Mouse (Mus musculus) heart, postnatal 10 days (tissue): Measurements from ENCODE around the gene Pcsk6. TPM values are rescaled to one million over a fixed set of nuclear protein-coding genes. Genes with fewer than 3 reads are reported as not detected.
A peak's percentile ranks its signal among the peaks of the same experiment; 100 is the strongest.

Experiments used
- DNase-seq, 2 experiments: peaks; one replicate each; pipeline ENCODE4 v3.0.0; 2021
- intact Hi-C: fragments of 180-260 bp; cut with DNase I; formaldehyde crosslinking; loops from one replicate; pipeline ENCODE4 v1.15.1; 2025
- total RNA-seq, 2 experiments: library from RNA; stranded (reverse); gene quantifications; 2 replicates each; pipeline ENCODE4 v1.2.3; 2021

The Pcsk6 gene
- total RNA-seq, 2 experiments from 2014 or later = 75.5 to 83.3 TPM

GRCm38 (mm10) chr7:66046921-66047918 is 185.7 kb downstream of the Pcsk6 start:
- intact Hi-C loops = no loop called here
- no peak for DNase-seq

- no peak for DNase-seq
- intact Hi-C loops = no loop called here
Measured at GRCm38 (mm10) chr7:66047975-66048374, 186.4 kb downstream of the Pcsk6 start.

- intact Hi-C loops = no loop called here
Measured at GRCm38 (mm10) chr7:66048446-66049230, 187.1 kb downstream of the Pcsk6 start.

DNA sequence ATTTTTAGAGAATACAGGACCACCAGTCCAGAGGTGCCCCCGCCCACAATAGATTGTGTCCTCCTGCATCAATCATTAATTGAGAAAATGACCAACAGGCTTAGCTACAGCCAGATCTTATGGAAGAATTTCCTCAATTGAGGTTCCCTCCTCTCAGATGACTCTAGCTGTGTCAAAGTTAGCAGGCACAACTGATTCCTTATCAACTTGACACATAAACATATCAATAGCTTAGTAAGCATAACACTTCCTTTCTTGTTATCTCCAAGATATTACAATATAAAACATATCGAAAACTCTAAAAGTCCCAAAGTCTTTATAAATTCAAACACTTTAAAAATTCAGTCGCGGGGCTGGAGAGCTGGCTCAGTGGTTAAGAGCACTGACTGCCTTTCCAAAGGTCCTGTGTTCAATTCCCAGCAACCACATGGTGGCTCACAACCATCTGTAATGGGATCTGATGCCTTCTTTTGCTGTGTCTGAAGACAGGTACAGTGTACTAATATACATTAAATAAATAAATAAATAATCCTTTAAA is 192.5 kb downstream of the Pcsk6 start:
- intact Hi-C loops = no loop called here
- no peak for DNase-seq

More at GRCm38 (mm10) chr7:66048446-66049230, 187.1 kb downstream of the Pcsk6 start:
- no peak for DNase-seq

GRCm38 (mm10) chr7:66055356-66055755 is 193.8 kb downstream of the Pcsk6 start:
- intact Hi-C loops = loop anchor here (1.0 to 5.0 kb wide), 2 partner anchors 283 to 351 kb away; no protein-coding TSS in a partner anchor
- DNase-seq = peak in 1 of 2 experiments; percentile 57

GRCm38 (mm10) chr7:66058703-66059102 is 197.2 kb downstream of the Pcsk6 start, which contains the start of gene Snrpa1:
TSS of gene Snrpa1 (plus strand) at chr7:66059003.
- intact Hi-C loops = loop anchor here (5.0 kb wide), 1 partner anchor 286 kb away; no protein-coding TSS in a partner anchor
- no peak for DNase-seq

- peak; percentile 93 to 94 for DNase-seq
- intact Hi-C loops = no loop called here
Measured at GRCm38 (mm10) chr7:66060066-66060956, 198.8 kb downstream of the Pcsk6 start.

DNA sequence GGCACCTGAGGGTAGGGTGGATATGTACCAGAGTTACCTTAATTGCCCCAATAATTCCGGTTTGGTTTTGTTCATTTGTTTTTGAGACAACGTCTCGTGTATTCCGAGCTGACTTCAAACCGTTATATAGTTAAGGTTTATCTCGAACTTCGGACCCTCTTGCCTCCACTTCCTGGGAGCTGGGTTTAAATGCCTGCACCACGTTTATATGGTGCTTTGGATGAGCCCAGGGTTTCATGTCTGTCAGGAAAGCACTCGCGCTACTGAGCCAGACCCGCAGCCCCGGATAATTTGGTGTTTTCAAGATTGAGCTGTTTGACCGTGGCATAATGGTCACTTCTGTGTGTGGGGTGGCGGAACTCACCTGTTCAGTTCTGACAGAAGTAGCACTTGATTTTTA is 199.5 kb downstream of the Pcsk6 start:
- intact Hi-C loops = no loop called here

DNA sequence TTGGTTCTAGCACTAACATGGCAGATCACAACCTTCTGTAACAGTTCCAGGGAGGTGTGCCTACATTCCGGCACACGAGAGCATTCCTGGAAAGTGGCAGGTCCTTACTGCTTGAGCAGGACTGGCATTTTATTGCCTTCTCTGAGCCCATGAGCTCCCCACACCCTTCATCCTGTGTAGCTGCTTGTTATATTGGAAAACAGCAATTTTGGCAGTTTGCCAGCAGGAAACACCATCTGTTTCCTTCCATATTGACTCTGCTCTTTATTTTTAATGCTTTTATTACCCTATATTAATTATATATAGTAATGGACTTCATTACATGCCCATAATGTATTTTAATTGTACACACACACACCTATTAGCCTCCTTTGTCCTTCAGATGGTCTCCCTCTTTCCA is 214.9 kb downstream of the Pcsk6 start:
- intact Hi-C loops = no loop called here
- DNase-seq = peak in 1 of 2 experiments; percentile 10

More for the DNA sequence above, 199.5 kb downstream of the Pcsk6 start:
- no peak for DNase-seq

- intact Hi-C loops = no loop called here
- DNase-seq = peak; percentile 96 to 97
Measured at GRCm38 (mm10) chr7:66079364-66080230, 218.1 kb downstream of the Pcsk6 start, which contains the start of gene Selenos. TSS of gene Selenos (plus strand) at chr7:66079649.

DNA sequence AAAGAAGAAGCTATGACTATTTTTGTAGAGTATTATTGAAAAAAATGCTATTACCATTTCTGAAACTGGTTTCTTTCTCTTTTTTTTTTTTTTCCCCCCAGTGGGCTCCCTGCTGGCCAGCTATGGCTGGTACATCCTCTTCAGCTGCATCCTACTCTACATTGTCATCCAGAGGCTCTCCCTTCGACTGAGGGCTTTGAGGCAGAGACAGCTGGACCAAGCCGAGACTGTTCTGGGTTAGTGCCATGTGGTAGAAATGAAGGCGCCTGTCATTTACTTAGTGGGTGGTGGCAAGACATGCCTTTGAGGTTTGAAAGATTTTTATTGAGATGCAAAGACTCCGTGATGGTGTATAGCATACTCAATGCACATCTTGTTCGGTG is 218.7 kb downstream of the Pcsk6 start:
- intact Hi-C loops = no loop called here
- peak in 1 of 2 experiments; percentile 13 for DNase-seq

GRCm38 (mm10) chr7:66083757-66084156 is 222.2 kb downstream of the Pcsk6 start:
- intact Hi-C loops = no loop called here
- DNase-seq = no peak

- no peak for DNase-seq
- intact Hi-C loops = no loop called here
Measured at GRCm38 (mm10) chr7:66084546-66084945, 223.0 kb downstream of the Pcsk6 start.

GRCm38 (mm10) chr7:66087652-66088051 is 226.1 kb downstream of the Pcsk6 start:
- intact Hi-C loops = no loop called here
- no peak for DNase-seq

GRCm38 (mm10) chr7:66088077-66088476 is 226.5 kb downstream of the Pcsk6 start:
- DNase-seq = no peak
- intact Hi-C loops = no loop called here

- no peak for DNase-seq
- intact Hi-C loops = no loop called here
Measured at GRCm38 (mm10) chr7:66090676-66091190, 229.2 kb downstream of the Pcsk6 start.

- DNase-seq = no peak
- intact Hi-C loops = no loop called here
Measured at GRCm38 (mm10) chr7:66091553-66091952, 230.0 kb downstream of the Pcsk6 start.

DNA sequence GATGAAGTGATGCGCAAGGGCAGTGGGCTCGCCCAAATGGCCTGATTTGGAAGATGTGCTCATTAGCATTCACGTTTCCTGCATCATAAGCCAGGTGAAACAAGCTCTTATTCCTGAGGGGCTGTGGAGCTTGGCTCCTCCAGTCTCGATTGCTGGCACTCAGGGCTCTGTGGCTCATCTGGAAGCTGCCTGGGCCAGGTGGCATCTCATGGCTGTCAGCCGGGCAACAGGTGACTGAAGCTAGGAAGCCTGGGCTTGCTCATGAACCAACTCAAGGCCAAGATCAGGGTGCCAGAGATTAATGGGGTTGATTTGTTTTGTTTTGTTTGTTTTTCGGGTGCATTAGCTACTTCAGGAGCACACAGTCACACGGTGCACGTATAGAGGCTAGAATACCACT is 231.1 kb downstream of the Pcsk6 start:
- DNase-seq = no peak
- intact Hi-C loops = no loop called here

GRCm38 (mm10) chr7:66094141-66094540 is 232.6 kb downstream of the Pcsk6 start:
- DNase-seq = no peak
- intact Hi-C loops = no loop called here
